Comparison of ENCODE assay signal across 8 mouse cellular contexts in genomic region chrX:56597219-56597886, GRCm38 (mm10). TPM values are rescaled to one million over a fixed set of nuclear protein-coding genes. Genes with fewer than 3 reads are reported as not detected.
DNase-seq lines count a peak whose midpoint lies in the region; ATAC-seq and TF ChIP-seq lines count a peak whose summit lies in the region.

No protein-coding gene starts in this region.

- peak overlapping the region; percentile 76 for H3K9ac ChIP-seq in neural tube, embryonic 11.5 days (ENCODE audit: low read length)
- peak overlapping the region; percentile 88 for H3K9ac ChIP-seq in heart, embryonic 14.5 days (ENCODE audit: low read length)

- H3K27me3 ChIP-seq in neural tube, embryonic 11.5 days (ENCODE audit: control insufficient read depth, insufficient read depth, low read length), result no peaks in the 10 kb centered on the region
- no peaks in the 10 kb centered on the region for H3K27me3 ChIP-seq in heart, embryonic 14.5 days (ENCODE audit: control insufficient read depth, insufficient read depth, low read length)
- H3K27me3 ChIP-seq in testis, adult 2 months (ENCODE audit: control insufficient read depth, insufficient read depth, low read length), result no peaks in the 10 kb centered on the region

- peak overlapping the region; percentile 72; the same call in 1 of the 2 replicates for H3K27ac ChIP-seq in neural tube, embryonic 11.5 days (ENCODE audit: low read depth, low read length)
- peak overlapping the region; percentile 72 to 80 for H3K27ac ChIP-seq in heart, embryonic 14.5 days (replicated peaks in 1 of 2; ENCODE audit: control insufficient read depth in 1 of 2, insufficient read depth in 1 of 2, low read depth in 2 of 2, low read length in 2 of 2)
- peak overlapping the region; percentile 69; the same call in 1 of the 2 replicates for H3K27ac ChIP-seq in testis, adult 2 months (ENCODE audit: control insufficient read depth, insufficient read depth, low read depth, low read length)

- DNase-seq in neural tube, embryonic 11.5 days (ENCODE audit: low spot score), result no peak
- no peak for DNase-seq in neural tube, embryonic 10.5 days (ENCODE audit: extremely low spot score, low spot score)
- DNase-seq in brain, embryonic 14.5 days (ENCODE audit: low read depth), result peak; percentile 40
- peak; percentile 29 to 37 for DNase-seq in kidney, postnatal 36 days
- DNase-seq in T-cell, adult 2 months (ENCODE audit: low spot score), result no peak

- peak overlapping the region; percentile 68 for H3K4me3 ChIP-seq in neural tube, embryonic 11.5 days (ENCODE audit: low read depth, low read length)
- peak overlapping the region; percentile 75 to 76 for H3K4me3 ChIP-seq in heart, embryonic 14.5 days (ENCODE audit: control insufficient read depth in 1 of 2, insufficient read depth in 1 of 2, low read depth in 1 of 2, low read length in 2 of 2)
- peak overlapping the region; percentile 89 for H3K4me3 ChIP-seq in testis, adult 2 months (ENCODE audit: control insufficient read depth, low read depth, low read length)

- H3K4me1 ChIP-seq in neural tube, embryonic 11.5 days (ENCODE audit: control insufficient read depth, insufficient read depth, low read length), result peaks cover 3% of the 10 kb centered on the region; the same call in 1 of the 2 replicates
- H3K4me1 ChIP-seq in heart, embryonic 14.5 days (ENCODE audit: control insufficient read depth in 2 of 2, insufficient read depth in 2 of 2, low read length in 2 of 2), result peaks cover 0 to 4% of the 10 kb centered on the region in 2 experiments; a peak in 2 of 4 replicates
- H3K4me1 ChIP-seq in testis, adult 2 months (ENCODE audit: control insufficient read depth, insufficient read depth, low read length), result peaks cover 2% of the 10 kb centered on the region

- WGBS in neural tube, embryonic 11.5 days, result 18% methylated on average over 25 of the region's 25 CpGs
- 16% methylated on average over 25 of the region's 25 CpGs for WGBS in heart, embryonic 14.5 days

- peak; percentile 69 for ATAC-seq in neural tube, embryonic 11.5 days (ENCODE audit: insufficient read depth, low FRiP score, low TSS enrichment)
- no peak for ATAC-seq in heart, embryonic 14.5 days (ENCODE audit: insufficient number of reproducible peaks, insufficient read depth, low FRiP score, low read depth)
- ATAC-seq in megakaryocyte, adult 5-6 weeks (ENCODE audit: poor library complexity, severe bottlenecking), result peak; percentile 36; the same call in 1 of the 2 replicates

- no peak for TF ChIP-seq POLR2A in brain, embryonic 14.5 days (IDR thresholded peaks at IDR 0.05; ENCODE audit: borderline replicate concordance, extremely low read depth, insufficient read depth, insufficient read length, poor library complexity, severe bottlenecking)
- TF ChIP-seq POLR2A in testis, adult 2 months (IDR thresholded peaks at IDR 0.05; ENCODE audit: control insufficient read depth, low read depth, low read length), result no peak

- H3K9me3 ChIP-seq in neural tube, embryonic 11.5 days (ENCODE audit: control insufficient read depth, low read length), result no peaks in the 10 kb centered on the region
- H3K9me3 ChIP-seq in heart, embryonic 14.5 days (ENCODE audit: control insufficient read depth, low read length), result no peaks in the 10 kb centered on the region

- TF ChIP-seq CTCF in brain, embryonic 14.5 days (IDR thresholded peaks at IDR 0.05; ENCODE audit: borderline replicate concordance, extremely low read depth, insufficient read depth, insufficient read length), result no peak
- TF ChIP-seq CTCF in testis, adult 2 months (IDR thresholded peaks at IDR 0.05; ENCODE audit: control insufficient read depth, insufficient read depth, insufficient replicate concordance, low read depth, low read length), result no peak

- H3K36me3 ChIP-seq in neural tube, embryonic 11.5 days (ENCODE audit: control insufficient read depth, insufficient read depth, low read length), result no peaks in the 10 kb centered on the region
- H3K36me3 ChIP-seq in heart, embryonic 14.5 days (ENCODE audit: control insufficient read depth, insufficient read depth, low read length), result peaks cover 12% of the 10 kb centered on the region; the same call in 1 of the 2 replicates
- no peaks in the 10 kb centered on the region for H3K36me3 ChIP-seq in testis, adult 2 months (ENCODE audit: control insufficient read depth, insufficient read depth, low read length)

- peak overlapping the region; percentile 50 for H3K4me2 ChIP-seq in neural tube, embryonic 11.5 days (ENCODE audit: low read depth)
- peak overlapping the region; percentile 64 for H3K4me2 ChIP-seq in heart, embryonic 14.5 days (ENCODE audit: low read length)

RNA-seq across cellular contexts. Expression of gene Mmgt1, which starts 0.5 kb away (rescaled TPM):
- 53.8 and 54.1 TPM in 2 replicates for polyA plus RNA-seq in neural tube, embryonic 11.5 days (2014; fragmentation: Nextera tagmentation; extraction: Ambion mirVana)
- 37.8 and 45.5 TPM in 2 replicates for polyA plus RNA-seq in brain, embryonic 14.5 days (2012; rRNA removed)
- 27.5 and 29.1 TPM in 2 replicates for polyA plus RNA-seq in heart, embryonic 14.5 days (2014; fragmentation: Nextera tagmentation; extraction: Ambion mirVana)
- 17.4 and 18.5 TPM in 2 replicates for total RNA-seq in megakaryocyte, adult 5-6 weeks (2015)
- total RNA-seq in megakaryocyte, adult 5-6 weeks (2017), result 13.3 and 15.5 TPM in 2 replicates
- polyA plus RNA-seq in testis, adult 2 months (2012; rRNA removed), result 0.85 and 1.2 TPM in 2 replicates

RNA-seq across cellular contexts. Expression of gene Slc9a6, which starts 12.2 kb away (rescaled TPM):
- 16.0 and 17.2 TPM in 2 replicates for polyA plus RNA-seq in neural tube, embryonic 11.5 days (2014; fragmentation: Nextera tagmentation; extraction: Ambion mirVana)
- polyA plus RNA-seq in brain, embryonic 14.5 days (2012; rRNA removed), result 56.3 and 70.0 TPM in 2 replicates
- 5.0 and 6.5 TPM in 2 replicates for polyA plus RNA-seq in heart, embryonic 14.5 days (2014; fragmentation: Nextera tagmentation; extraction: Ambion mirVana)
- 12.5 and 20.3 TPM in 2 replicates for total RNA-seq in megakaryocyte, adult 5-6 weeks (2015)
- 12.6 and 20.2 TPM in 2 replicates for total RNA-seq in megakaryocyte, adult 5-6 weeks (2017)
- polyA plus RNA-seq in testis, adult 2 months (2012; rRNA removed), result 4.2 and 5.4 TPM in 2 replicates

RNA-seq across cellular contexts. Expression of gene Gm648, which starts 47.9 kb away (rescaled TPM):
- polyA plus RNA-seq in neural tube, embryonic 11.5 days (2014; fragmentation: Nextera tagmentation; extraction: Ambion mirVana), result 0.23 TPM in 1 of 2 replicates, not detected in the other
- 0.29 and 0.40 TPM in 2 replicates for polyA plus RNA-seq in brain, embryonic 14.5 days (2012; rRNA removed)
- polyA plus RNA-seq in heart, embryonic 14.5 days (2014; fragmentation: Nextera tagmentation; extraction: Ambion mirVana), result not detected in 2 replicates
- 0.36 TPM in 1 of 2 replicates, not detected in the other for total RNA-seq in megakaryocyte, adult 5-6 weeks (2015)
- total RNA-seq in megakaryocyte, adult 5-6 weeks (2017), result not detected in 2 replicates
- polyA plus RNA-seq in testis, adult 2 months (2012; rRNA removed), result 3.0 and 4.6 TPM in 2 replicates

Comparison
In these comparisons a context has a peak if more than half of its experiments do, and no peak if none do; other contexts are left out.
1. DNase-seq: peak in brain, embryonic 14.5 days (single experiment) and kidney, postnatal 36 days (2 of 2); none in neural tube, embryonic 11.5 days (single experiment), neural tube, embryonic 10.5 days (single experiment) and T-cell, adult 2 months (single experiment).
2. RNA of gene Mmgt1, which starts 0.5 kb away (polyA plus RNA-seq): 53.8 to 54.1 TPM in neural tube, embryonic 11.5 days, 37.8 to 45.5 TPM in brain, embryonic 14.5 days and 27.5 to 29.1 TPM in heart, embryonic 14.5 days; 0.85 to 1.2 TPM in testis, adult 2 months; every median in the first group is over 10 times any median in the second.
3. Peak in every context shown above with its lines, with median percentiles within 50 percentile points of each other: H3K27ac ChIP-seq and H3K4me3 ChIP-seq.